Mouse (Mus musculus): ENCODE measurements around the gene Wdr90. TPM values are rescaled to one million over a fixed set of nuclear protein-coding genes. Genes with fewer than 3 reads are reported as not detected.
"Not testable (repeated sequence)": the region's sequence is repeated elsewhere in the genome, so short reads cannot be mapped to it uniquely, and the experiment has no call there.

The Wdr90 gene
- polyA plus RNA-seq, 1 experiment from 2014 or later, result 21.3 TPM

DNA sequence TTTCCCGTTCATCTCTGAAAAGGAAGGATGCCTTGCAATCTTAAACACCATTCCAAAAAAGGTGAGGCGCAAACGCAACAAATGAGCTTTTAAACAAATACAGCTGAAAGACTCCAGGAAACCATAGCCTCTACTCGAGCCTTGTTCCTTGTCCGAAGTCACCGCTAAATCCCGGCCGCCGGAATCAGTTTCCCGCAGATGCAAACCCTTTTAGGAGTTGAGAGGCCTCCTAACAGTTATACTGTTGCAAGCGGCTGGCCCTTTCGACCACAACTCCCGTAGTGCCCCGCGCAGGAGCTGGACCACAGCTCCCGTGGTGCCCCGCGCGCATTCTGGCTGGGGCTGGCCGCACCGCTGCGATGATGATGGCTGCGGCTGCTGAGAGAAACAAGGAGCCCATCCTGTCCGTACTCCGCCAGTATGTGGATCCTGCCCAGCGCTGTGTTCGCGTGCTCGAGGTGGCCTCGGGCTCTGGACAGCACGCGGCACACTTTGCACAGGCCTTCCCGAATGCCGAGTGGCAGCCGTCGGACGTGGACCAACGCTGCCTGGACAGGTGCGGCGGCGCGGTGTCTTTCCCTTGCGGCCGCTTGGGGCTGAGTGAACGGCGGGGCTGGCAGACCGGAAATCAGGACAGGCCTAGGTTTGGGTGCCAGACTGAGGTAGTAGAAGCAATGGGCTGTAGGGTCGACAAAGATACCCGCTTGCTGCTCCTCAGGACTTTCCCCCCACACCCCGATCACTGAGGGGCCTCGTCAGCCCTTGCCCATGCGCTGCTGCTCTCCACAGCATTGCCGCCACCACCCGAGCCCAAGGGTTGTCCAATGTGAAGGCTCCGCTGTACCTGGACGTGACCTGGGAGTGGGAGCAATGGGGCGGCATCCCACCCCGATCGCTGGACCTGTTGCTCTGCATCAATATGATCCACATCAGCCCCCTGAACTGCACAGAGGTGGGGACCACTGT is 14.2 kb upstream of the Wdr90 start:
- Histone ChIP-seq H3K9ac (peak overlapping the region; percentile 79), H3K9me3 (no peaks in the 10 kb centered on the region), H3K27ac (peak overlapping the region; percentile 94), H3K4me2 (peak overlapping the region; percentile 81), H3K4me1 (peaks cover 34% of the 10 kb centered on the region), H3K36me3 (peaks cover 18% of the 10 kb centered on the region), H3K27me3 (no peaks in the 10 kb centered on the region), H3K4me3 (peak overlapping the region; percentile 81)
- under 1% methylated on average over 59 of the region's 59 CpGs for WGBS
- peak; percentile 90 for ATAC-seq (ENCODE audit: insufficient number of reproducible peaks, low FRiP score, low TSS enrichment, low read depth)

DNA sequence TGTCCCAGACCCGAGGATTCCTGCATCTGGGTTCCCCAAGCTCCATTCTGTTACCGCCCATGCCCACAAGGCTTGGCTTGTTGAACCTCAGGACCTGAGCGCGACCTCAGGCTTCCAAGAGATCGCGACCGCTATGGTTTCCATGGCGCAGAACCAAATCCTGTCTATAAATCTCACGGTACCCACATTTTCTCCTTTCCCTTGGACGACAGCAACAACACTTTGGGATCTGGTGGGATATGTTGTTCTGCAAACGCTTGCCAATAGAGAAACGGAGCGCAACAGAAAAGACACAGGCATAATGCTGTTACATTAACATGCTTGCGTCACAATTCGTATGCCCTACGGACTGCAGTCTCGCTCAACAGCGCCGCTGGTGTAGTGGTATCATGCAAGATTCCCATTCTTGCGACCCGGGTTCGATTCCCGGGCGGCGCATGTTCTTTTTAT is 13.4 kb upstream of the Wdr90 start, which contains the start of gene Mettl26:
Gene Mettl26 (plus strand): TSS at position 354 of the 450 bp plus-strand sequence.
- Histone ChIP-seq H3K4me2 (peak within 1 kb of the TSS; percentile 81), H3K36me3 (peaks cover 18% of the 10 kb centered on the region), H3K4me3 (peak within 1 kb of the TSS; percentile 81), H3K27me3 (no peaks in the 10 kb centered on the region), H3K4me1 (peaks cover 27% of the 10 kb centered on the region), H3K27ac (peak within 1 kb of the TSS; percentile 94), H3K9ac (peak within 1 kb of the TSS; percentile 79), H3K9me3 (no peaks in the 10 kb centered on the region)
- under 1% methylated on average over 25 of the region's 25 CpGs for WGBS
- peak; percentile 77 for ATAC-seq (ENCODE audit: insufficient number of reproducible peaks, low FRiP score, low TSS enrichment, low read depth)

DNA sequence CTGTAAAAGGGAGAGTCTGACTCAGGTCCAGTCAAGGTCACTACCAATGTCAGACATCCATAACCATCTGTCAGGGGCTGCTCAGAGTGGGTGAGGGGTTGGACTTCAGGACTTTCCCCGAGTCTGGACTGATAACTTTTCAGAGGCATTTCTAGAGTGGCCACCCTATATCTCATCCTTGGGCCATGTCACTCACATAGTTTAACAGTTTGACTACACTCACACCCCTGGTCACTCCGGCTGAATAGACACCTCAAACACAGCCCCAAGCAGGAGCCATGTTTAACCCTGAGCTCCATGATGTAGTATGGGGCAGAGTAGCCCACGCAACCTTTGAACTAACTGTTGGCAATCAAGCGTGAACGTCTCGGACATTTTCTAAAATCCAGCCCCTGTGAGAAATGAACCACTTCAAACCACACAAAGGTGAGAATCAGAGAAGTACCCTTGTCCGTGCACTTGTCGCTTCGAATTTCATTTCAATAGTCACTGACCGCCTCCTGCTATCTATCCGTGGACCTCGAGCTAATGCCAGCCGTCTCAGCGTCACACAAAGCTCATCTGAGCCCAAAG is 12.9 kb upstream of the Wdr90 start:
- H3K4me3 ChIP-seq, result peak overlapping the region; percentile 81
- no peak for ATAC-seq (ENCODE audit: insufficient number of reproducible peaks, low FRiP score, low TSS enrichment, low read depth)
- no peaks in the 10 kb centered on the region for H3K9me3 ChIP-seq
- H3K27ac ChIP-seq, result peak overlapping the region; percentile 94
- H3K4me1 ChIP-seq, result peaks cover 24% of the 10 kb centered on the region
- H3K9ac ChIP-seq, result peak overlapping the region; percentile 79
- WGBS, result 6% methylated on average over 14 of the region's 14 CpGs
- H3K4me2 ChIP-seq, result peak overlapping the region; percentile 81
- no peaks in the 10 kb centered on the region for H3K27me3 ChIP-seq
- peaks cover 16% of the 10 kb centered on the region for H3K36me3 ChIP-seq

DNA sequence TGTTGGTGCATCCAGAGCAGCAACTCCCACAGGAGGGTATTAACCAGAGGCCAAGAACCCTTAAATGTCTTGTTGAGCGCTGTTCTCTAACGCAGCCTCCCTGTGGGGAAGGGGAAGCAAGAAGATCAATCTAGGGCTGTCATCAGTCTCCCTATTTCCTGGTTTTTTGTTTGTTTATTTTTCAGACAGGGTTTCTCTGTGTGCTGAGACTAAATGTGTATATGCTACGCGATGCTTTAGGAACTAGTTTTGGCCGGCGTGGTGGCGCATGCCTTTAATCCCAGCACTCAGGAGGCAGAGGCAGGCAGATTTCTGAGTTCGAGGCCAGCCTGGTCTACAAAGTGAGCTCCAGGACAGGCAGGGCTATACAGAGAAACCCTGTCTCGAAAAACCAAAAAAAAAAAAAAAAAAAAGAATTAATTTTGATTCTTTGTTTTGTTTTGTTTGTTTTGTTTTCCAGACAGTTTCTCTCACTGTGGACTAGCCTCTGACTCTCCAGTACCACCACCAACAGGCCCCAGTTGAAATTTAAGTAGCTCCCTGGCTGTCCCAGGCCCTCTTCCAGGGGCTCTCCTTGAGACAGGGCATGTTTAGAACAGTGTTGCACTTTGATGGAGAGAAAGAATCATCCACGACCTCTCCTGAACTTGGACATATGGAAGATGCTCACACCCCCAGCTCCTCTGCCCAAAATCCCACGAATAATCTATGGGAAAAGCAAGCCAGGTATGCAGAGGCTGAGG is 12.3 kb upstream of the Wdr90 start:
- Histone ChIP-seq H3K27ac (0 out of 2 replicates have a peak overlapping the region, but pooled peaks have one; percentile 94), H3K4me3 (peak overlapping the region; percentile 81; the same call in 1 of the 2 replicates), H3K4me1 (peaks cover 30% of the 10 kb centered on the region), H3K27me3 (no peaks in the 10 kb centered on the region), H3K9me3 (no peaks in the 10 kb centered on the region), H3K9ac (no peak overlapping the region), H3K4me2 (peak overlapping the region; percentile 81), H3K36me3 (peaks cover 10% of the 10 kb centered on the region)
- 79% methylated on average over 11 of the region's 11 CpGs for WGBS
- ATAC-seq (ENCODE audit: insufficient number of reproducible peaks, low FRiP score, low TSS enrichment, low read depth), result no peak

DNA sequence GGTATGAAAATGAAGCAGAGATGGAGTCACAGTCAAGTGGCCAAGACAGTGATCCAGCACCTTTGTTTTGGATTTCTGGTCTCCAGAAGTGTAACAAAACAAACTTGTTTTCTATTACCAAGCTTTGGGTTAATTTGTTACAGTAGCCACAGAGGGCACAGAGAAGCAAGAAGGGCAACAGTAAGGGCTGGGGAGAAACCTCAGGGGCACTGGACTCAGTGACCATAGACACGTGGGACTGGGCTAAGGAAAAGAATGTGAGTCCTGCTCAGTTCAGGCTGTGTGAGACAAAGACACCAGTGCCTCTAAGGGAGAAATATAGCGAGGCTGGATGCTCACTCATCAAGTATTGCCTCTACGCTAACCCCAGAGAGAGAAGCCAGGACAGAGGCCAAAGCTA is 11.4 kb upstream of the Wdr90 start:
- Histone ChIP-seq H3K36me3 (peaks cover under 1% of the 10 kb centered on the region), H3K27ac (no peak overlapping the region), H3K27me3 (no peaks in the 10 kb centered on the region), H3K9ac (no peak overlapping the region), H3K9me3 (no peaks in the 10 kb centered on the region), H3K4me1 (peaks cover 36% of the 10 kb centered on the region), H3K4me3 (no peak overlapping the region), H3K4me2 (no peak overlapping the region)
- WGBS, result 78% methylated on average over 3 of the region's 3 CpGs
- no peak for ATAC-seq (ENCODE audit: insufficient number of reproducible peaks, low FRiP score, low TSS enrichment, low read depth)

DNA sequence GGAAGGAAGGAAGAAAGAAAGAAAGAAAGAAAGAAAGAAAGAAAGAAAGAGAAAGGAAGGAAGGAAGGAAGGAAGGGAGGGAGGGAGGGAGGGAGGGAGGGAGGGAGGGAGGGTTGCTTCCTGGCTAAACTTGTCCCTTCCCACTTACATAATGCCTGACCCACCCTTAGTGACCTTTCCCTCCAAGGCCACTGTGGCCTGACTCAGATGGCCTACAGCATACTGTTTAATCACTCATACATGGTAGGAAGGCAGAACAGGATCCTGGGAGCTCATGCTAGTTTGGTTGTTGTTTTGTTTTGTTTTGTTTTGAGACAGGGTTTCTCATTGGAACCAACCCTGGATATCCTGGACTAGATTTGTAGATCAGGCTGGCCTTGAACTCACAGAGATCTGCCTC is 10.3 kb upstream of the Wdr90 start:
- H3K4me1 ChIP-seq, result peaks cover 34% of the 10 kb centered on the region
- H3K4me2 ChIP-seq; H3K27ac ChIP-seq; H3K4me3 ChIP-seq; H3K9me3 ChIP-seq; H3K36me3 ChIP-seq; ATAC-seq (ENCODE audit: insufficient number of reproducible peaks, low FRiP score, low TSS enrichment, low read depth); H3K27me3 ChIP-seq; H3K9ac ChIP-seq: not testable (repeated sequence)

DNA sequence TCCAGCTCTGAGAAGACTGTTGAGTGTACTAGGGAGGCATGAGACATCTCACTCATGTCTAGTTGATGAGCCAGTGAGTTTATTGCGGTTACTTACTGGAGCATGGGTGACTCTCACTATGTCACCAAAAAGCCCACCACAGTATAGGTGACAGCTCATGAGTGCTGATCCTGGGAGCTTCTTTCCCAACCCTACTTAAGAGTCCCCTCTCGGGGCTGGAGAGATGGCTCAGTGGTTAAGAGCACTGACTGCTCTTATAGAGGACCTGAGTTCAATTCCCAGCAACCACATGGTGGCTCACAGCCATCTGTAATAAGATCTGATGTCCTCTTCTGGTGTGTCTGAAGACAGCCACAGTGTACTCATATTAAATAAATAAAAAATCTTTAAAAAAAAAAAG is 8.7 kb upstream of the Wdr90 start:
- peaks cover 25% of the 10 kb centered on the region for H3K4me1 ChIP-seq
- H3K4me2 ChIP-seq, result no peak overlapping the region
- ATAC-seq (ENCODE audit: insufficient number of reproducible peaks, low FRiP score, low TSS enrichment, low read depth), result no peak
- H3K27ac ChIP-seq, result no peak overlapping the region
- H3K9me3 ChIP-seq, result no peaks in the 10 kb centered on the region
- no peak overlapping the region for H3K9ac ChIP-seq
- H3K27me3 ChIP-seq, result no peaks in the 10 kb centered on the region
- no peaks in the 10 kb centered on the region for H3K36me3 ChIP-seq
- 85% methylated on average over 2 of the region's 2 CpGs for WGBS
- no peak overlapping the region for H3K4me3 ChIP-seq

DNA sequence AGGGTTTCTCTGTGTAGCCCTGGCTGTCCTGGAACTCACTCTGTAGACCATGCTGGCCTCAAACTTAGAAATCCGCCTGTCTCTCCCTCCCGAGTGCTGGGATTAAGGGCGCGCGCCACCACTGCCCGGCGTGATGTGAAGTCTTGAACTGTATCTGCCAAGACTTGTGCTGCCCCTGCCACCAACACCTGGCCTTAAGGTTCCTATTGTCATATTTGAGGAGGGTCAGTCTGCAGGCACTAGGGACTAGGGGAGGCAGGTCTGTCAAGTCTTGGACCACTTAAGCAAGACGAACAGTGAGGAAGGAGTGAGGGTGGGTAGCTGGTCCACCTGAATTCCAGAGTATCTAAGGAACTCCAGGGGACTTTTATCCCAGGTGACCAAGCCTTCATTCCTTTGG is 8.2 kb upstream of the Wdr90 start:
- Histone ChIP-seq H3K9me3 (no peaks in the 10 kb centered on the region), H3K27ac (no peak overlapping the region), H3K9ac (no peak overlapping the region), H3K4me3 (no peak overlapping the region), H3K27me3 (no peaks in the 10 kb centered on the region), H3K4me1 (peaks cover 23% of the 10 kb centered on the region), H3K4me2 (no peak overlapping the region), H3K36me3 (no peaks in the 10 kb centered on the region)
- ATAC-seq (ENCODE audit: insufficient number of reproducible peaks, low FRiP score, low TSS enrichment, low read depth), result no peak
- WGBS, result 89% methylated on average over 8 of the region's 8 CpGs

DNA sequence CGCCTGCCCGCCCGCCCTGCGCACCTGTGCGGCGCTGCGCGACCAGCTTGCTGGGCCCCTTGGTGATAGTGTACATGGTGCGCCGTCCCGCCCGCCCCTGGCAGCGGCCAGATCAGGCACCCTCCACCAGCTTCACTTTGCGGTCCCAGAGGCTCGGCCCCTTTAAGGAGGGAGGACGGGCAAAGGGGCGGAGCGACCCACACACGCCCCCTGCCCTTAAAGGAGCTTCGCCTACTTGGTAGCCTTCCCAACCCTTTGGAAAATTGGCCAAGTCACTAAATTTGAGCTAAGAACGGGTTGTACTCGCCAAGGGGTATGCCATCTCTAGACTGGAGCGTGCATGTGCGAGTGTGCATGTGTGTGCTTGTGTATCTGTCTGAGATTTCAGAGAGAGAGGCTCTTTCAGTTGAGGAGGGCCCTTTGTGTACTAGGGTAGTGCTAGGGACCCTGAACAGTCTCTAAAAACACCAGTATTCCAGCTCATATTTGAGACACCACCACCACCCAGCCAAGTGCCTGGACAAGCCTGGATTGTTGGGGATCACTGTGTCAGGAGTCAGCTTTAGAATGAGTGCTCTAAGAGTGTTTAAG is 7.4 kb upstream of the Wdr90 start, which contains the start of gene Mcrip2:
Gene Mcrip2 (minus strand): TSS at position 164 of the 591 bp plus-strand sequence.
- Histone ChIP-seq H3K27ac (peak within 1 kb of the TSS; percentile 76), H3K36me3 (no peaks in the 10 kb centered on the region), H3K27me3 (no peaks in the 10 kb centered on the region), H3K9me3 (no peaks in the 10 kb centered on the region), H3K9ac (peak within 1 kb of the TSS; percentile 57), H3K4me3 (peak within 1 kb of the TSS; percentile 87), H3K4me2 (peak within 1 kb of the TSS; percentile 99), H3K4me1 (peaks cover 17% of the 10 kb centered on the region)
- WGBS, result 1% methylated on average over 24 of the region's 24 CpGs
- peak; percentile 77 for ATAC-seq (ENCODE audit: insufficient number of reproducible peaks, low FRiP score, low TSS enrichment, low read depth)

DNA sequence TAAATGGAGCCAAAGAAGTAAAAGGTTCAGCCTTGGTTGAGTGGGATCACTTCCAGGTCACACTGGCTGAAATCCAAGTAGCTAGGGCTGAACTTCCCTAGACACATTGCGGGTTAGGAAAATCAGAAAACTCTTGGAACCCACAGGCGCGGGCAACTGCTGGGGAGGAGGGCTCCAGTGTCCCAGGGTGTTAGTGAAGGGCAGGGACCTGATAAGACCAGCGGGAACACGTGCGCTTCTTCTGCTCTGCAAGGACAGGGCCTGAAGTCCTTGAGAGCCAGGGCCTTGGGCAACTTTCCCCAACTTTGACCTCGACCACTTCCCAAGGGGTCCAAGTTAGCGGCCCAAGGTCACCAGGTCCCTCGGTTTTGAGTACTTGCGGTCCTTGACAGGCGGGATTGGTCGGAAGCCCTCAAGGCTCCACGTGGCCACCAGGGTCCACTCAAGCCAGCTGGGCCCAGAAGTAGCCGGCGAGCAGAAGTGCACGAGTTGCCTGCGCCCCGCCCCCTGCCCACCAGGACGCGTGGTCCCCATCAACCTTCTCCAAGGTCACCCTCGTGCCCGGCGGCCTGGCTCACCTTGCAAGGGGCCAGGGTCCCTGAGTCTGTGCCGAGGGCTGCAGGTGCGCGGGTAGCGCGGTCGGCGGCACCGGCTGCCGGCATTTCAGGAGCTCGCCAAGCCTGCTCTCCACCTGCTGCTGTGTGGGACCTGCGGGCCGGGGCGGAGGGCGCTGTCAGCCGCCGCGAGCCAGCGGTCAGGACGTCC is 6.7 kb upstream of the Wdr90 start:
- Histone ChIP-seq H3K36me3 (no peaks in the 10 kb centered on the region), H3K4me1 (peaks cover 17% of the 10 kb centered on the region), H3K9ac (peak overlapping the region; percentile 57), H3K27ac (peak overlapping the region; percentile 76; the same call in 1 of the 2 replicates), H3K4me3 (peak overlapping the region; percentile 87), H3K9me3 (no peaks in the 10 kb centered on the region), H3K27me3 (no peaks in the 10 kb centered on the region), H3K4me2 (peak overlapping the region; percentile 99)
- WGBS, result 1% methylated on average over 42 of the region's 42 CpGs
- peak; percentile 26; the same call in 1 of the 2 replicates for ATAC-seq (ENCODE audit: insufficient number of reproducible peaks, low FRiP score, low TSS enrichment, low read depth)

DNA sequence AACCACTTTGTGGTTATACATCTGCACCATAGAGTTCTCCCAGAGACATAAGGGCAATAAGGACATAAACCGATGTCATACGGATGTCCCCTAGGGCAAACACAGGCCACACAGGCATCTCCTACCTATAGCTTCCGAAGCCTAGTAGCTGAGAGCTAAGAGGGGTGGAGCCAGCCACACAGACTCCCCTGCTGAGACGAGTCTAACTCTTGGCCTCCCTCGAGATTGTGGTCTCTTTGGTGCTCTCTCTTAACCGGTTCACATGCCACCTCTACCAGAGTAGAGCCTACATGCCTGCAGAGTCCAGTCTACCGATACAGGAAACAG is 6.2 kb upstream of the Wdr90 start:
- Histone ChIP-seq H3K36me3 (no peaks in the 10 kb centered on the region), H3K27ac (no peak overlapping the region), H3K4me1 (peaks cover 17% of the 10 kb centered on the region), H3K9me3 (no peaks in the 10 kb centered on the region), H3K9ac (no peak overlapping the region), H3K4me2 (peak overlapping the region; percentile 99), H3K27me3 (no peaks in the 10 kb centered on the region), H3K4me3 (peak overlapping the region; percentile 87)
- ATAC-seq (ENCODE audit: insufficient number of reproducible peaks, low FRiP score, low TSS enrichment, low read depth), result no peak
- WGBS, result 12% methylated on average over 7 of the region's 7 CpGs
